Mouse (Mus musculus) spleen, adult 10 weeks (tissue): ENCODE data around the gene Ppef1. TPM values are rescaled to one million over a fixed set of nuclear protein-coding genes. Genes with fewer than 3 reads are reported as not detected.

Experiments
- polyA plus RNA-seq: library from polyadenylated mRNA; stranded (reverse); fragments of 350-450 nt; fragmentation: Illumina TruSeq; extraction: RNeasy Lipid Tissue Mini Kit (QIAGEN cat#74804); gene quantifications from one replicate; pipeline ENCODE4 v1.2.3, GENCODE M21; 2015; ENCODE audit warnings: low replicate concordance; ENCODE audit not compliant: insufficient read depth

Ppef1 gene
- polyA plus RNA-seq: 0.15 TPM

GRCm38 (mm10) chrX:160735650-160736049 lies at the start of gene Ppef1:
Gene Ppef1, minus strand, starts transcription at chrX:160735765.

GRCm38 (mm10) chrX:160767713-160768112 lies 32.1 kb upstream of the Ppef1 start, which contains the start of gene Rs1:
Gene Rs1, plus strand, starts transcription at chrX:160768013.

Other genes starting within 250 kb of the Ppef1 start
- gene Phka2, start 233.6 kb downstream of the Ppef1 start, polyA plus RNA-seq: 19.3 TPM
- gene Rs1, start 32.2 kb upstream of the Ppef1 start, polyA plus RNA-seq: not detected
- gene Gja6, start 171.3 kb upstream of the Ppef1 start, polyA plus RNA-seq: 0.59 TPM